Mouse (Mus musculus): Measurements from ENCODE around the gene Cops4. TPM values are rescaled to one million over a fixed set of nuclear protein-coding genes. Genes with fewer than 3 reads are reported as not detected.

Gene Cops4
- polyA plus RNA-seq (2015; fragmentation: Nextera tagmentation; extraction: Ambion mirVana): 163 and 168 TPM in 2 replicates

- peak within 1 kb of the TSS; percentile 72 for H3K27ac ChIP-seq (ENCODE audit: low read length)
Measured at GRCm38 (mm10) chr5:100518049-100519026, at the start of gene Cops4. Cops4 (plus strand) TSS chr5:100518309.

GRCm38 (mm10) chr5:100476328-100476727 lies 41.8 kb upstream of the Cops4 start:
- WGBS: 74% methylated on average over 3 of the region's 3 CpGs
- H3K36me3 ChIP-seq (ENCODE audit: control insufficient read depth, insufficient read depth, low read length): 0 out of 2 replicates have a peak, but pooled peaks cover 5% of the 10 kb centered on the region
- no peaks in the 10 kb centered on the region for H3K27me3 ChIP-seq (ENCODE audit: control insufficient read depth, insufficient read depth, low read length)
- no peak overlapping the region for H3K9ac ChIP-seq (ENCODE audit: low read length)
- no peaks in the 10 kb centered on the region for H3K4me1 ChIP-seq (ENCODE audit: control insufficient read depth, insufficient read depth, low read length)
- H3K4me2 ChIP-seq (ENCODE audit: low read depth, low read length): no peak overlapping the region
- no peaks in the 10 kb centered on the region for H3K9me3 ChIP-seq (replicated peaks; ENCODE audit: control insufficient read depth, low read length)
- no peak overlapping the region for H3K4me3 ChIP-seq (replicated peaks; ENCODE audit: low read length)
- no peak overlapping the region for H3K27ac ChIP-seq (ENCODE audit: low read length)
- ATAC-seq (ENCODE audit: insufficient read depth, low FRiP score): no peak

More at GRCm38 (mm10) chr5:100518049-100519026, at the start of gene Cops4:
- under 1% methylated on average over 64 of the region's 64 CpGs for WGBS
- Histone ChIP-seq H3K36me3 (ENCODE audit: control insufficient read depth, insufficient read depth, low read length) (no peaks in the 10 kb centered on the region), H3K4me1 (ENCODE audit: control insufficient read depth, insufficient read depth, low read length) (peaks cover 12% of the 10 kb centered on the region), H3K4me2 (ENCODE audit: low read depth, low read length) (peak within 1 kb of the TSS; percentile 69), H3K4me3 (replicated peaks; ENCODE audit: low read length) (peak within 1 kb of the TSS; percentile 70), H3K27me3 (ENCODE audit: control insufficient read depth, insufficient read depth, low read length) (no peaks in the 10 kb centered on the region), H3K9me3 (replicated peaks; ENCODE audit: control insufficient read depth, low read length) (no peaks in the 10 kb centered on the region), H3K9ac (ENCODE audit: low read length) (peak within 1 kb of the TSS; percentile 88)
- peak; percentile 100 for ATAC-seq (ENCODE audit: insufficient read depth, low FRiP score)

DNA sequence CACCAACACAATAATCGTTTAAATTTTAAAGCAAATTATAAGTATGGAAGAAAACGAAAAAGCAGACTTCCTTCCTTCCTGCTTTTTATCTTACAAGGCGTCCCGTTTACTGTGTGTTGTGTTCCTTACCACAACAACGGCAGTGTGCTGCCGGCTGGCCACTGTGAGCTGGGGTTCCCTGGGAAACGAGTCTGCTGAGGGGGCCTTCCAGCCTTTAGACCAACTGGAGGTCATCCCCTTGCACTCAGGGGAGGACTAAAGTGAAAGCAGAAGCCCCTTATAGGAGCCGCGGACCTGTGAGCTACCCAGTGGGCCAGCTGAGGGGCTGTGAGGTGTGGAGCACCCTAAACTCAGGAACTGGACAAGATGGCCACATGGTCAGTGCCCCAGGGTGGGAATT lies 40.5 kb upstream of the Cops4 start:
- no peaks in the 10 kb centered on the region for H3K4me1 ChIP-seq (ENCODE audit: control insufficient read depth, insufficient read depth, low read length)
- ATAC-seq (ENCODE audit: insufficient read depth, low FRiP score): no peak
- no peak overlapping the region for H3K4me2 ChIP-seq (ENCODE audit: low read depth, low read length)
- H3K36me3 ChIP-seq (ENCODE audit: control insufficient read depth, insufficient read depth, low read length): 0 out of 2 replicates have a peak, but pooled peaks cover 5% of the 10 kb centered on the region
- no peak overlapping the region for H3K27ac ChIP-seq (ENCODE audit: low read length)
- WGBS: 79% methylated on average over 9 of the region's 9 CpGs
- H3K9me3 ChIP-seq (replicated peaks; ENCODE audit: control insufficient read depth, low read length): no peaks in the 10 kb centered on the region
- H3K9ac ChIP-seq (ENCODE audit: low read length): no peak overlapping the region
- H3K4me3 ChIP-seq (replicated peaks; ENCODE audit: low read length): no peak overlapping the region
- no peaks in the 10 kb centered on the region for H3K27me3 ChIP-seq (ENCODE audit: control insufficient read depth, insufficient read depth, low read length)

- H3K36me3 ChIP-seq (ENCODE audit: control insufficient read depth, insufficient read depth, low read length): no peaks in the 10 kb centered on the region
- H3K9ac ChIP-seq (ENCODE audit: low read length): no peak overlapping the region
- no peaks in the 10 kb centered on the region for H3K27me3 ChIP-seq (ENCODE audit: control insufficient read depth, insufficient read depth, low read length)
- no peaks in the 10 kb centered on the region for H3K9me3 ChIP-seq (replicated peaks; ENCODE audit: control insufficient read depth, low read length)
- no peak overlapping the region for H3K4me2 ChIP-seq (ENCODE audit: low read depth, low read length)
- H3K27ac ChIP-seq (ENCODE audit: low read length): no peak overlapping the region
- no peak overlapping the region for H3K4me3 ChIP-seq (replicated peaks; ENCODE audit: low read length)
- ATAC-seq (ENCODE audit: insufficient read depth, low FRiP score): no peak
- no peaks in the 10 kb centered on the region for H3K4me1 ChIP-seq (ENCODE audit: control insufficient read depth, insufficient read depth, low read length)
Measured at GRCm38 (mm10) chr5:100483569-100483968, 34.5 kb upstream of the Cops4 start.

- WGBS: 72% methylated on average over 2 of the region's 2 CpGs
- no peak for ATAC-seq (ENCODE audit: insufficient read depth, low FRiP score)
- Histone ChIP-seq H3K27me3 (ENCODE audit: control insufficient read depth, insufficient read depth, low read length) (no peaks in the 10 kb centered on the region), H3K4me2 (ENCODE audit: low read depth, low read length) (no peak overlapping the region), H3K36me3 (ENCODE audit: control insufficient read depth, insufficient read depth, low read length) (no peaks in the 10 kb centered on the region), H3K9me3 (replicated peaks; ENCODE audit: control insufficient read depth, low read length) (no peaks in the 10 kb centered on the region), H3K4me3 (replicated peaks; ENCODE audit: low read length) (no peak overlapping the region), H3K27ac (ENCODE audit: low read length) (no peak overlapping the region), H3K9ac (ENCODE audit: low read length) (no peak overlapping the region), H3K4me1 (ENCODE audit: control insufficient read depth, insufficient read depth, low read length) (peaks cover 12% of the 10 kb centered on the region)
Measured at GRCm38 (mm10) chr5:100487120-100487519, 31.0 kb upstream of the Cops4 start.

- peaks cover 12% of the 10 kb centered on the region for H3K4me1 ChIP-seq (ENCODE audit: control insufficient read depth, insufficient read depth, low read length)
- WGBS: 92% methylated on average over 3 of the region's 3 CpGs
- no peak overlapping the region for H3K4me3 ChIP-seq (replicated peaks; ENCODE audit: low read length)
Measured at GRCm38 (mm10) chr5:100488231-100488630, 29.9 kb upstream of the Cops4 start.

GRCm38 (mm10) chr5:100489340-100489739 lies 28.8 kb upstream of the Cops4 start:
- H3K4me3 ChIP-seq (replicated peaks; ENCODE audit: low read length): no peak overlapping the region
- ATAC-seq (ENCODE audit: insufficient read depth, low FRiP score): no peak
- peaks cover 12% of the 10 kb centered on the region for H3K4me1 ChIP-seq (ENCODE audit: control insufficient read depth, insufficient read depth, low read length)
- H3K36me3 ChIP-seq (ENCODE audit: control insufficient read depth, insufficient read depth, low read length): no peaks in the 10 kb centered on the region
- H3K27me3 ChIP-seq (ENCODE audit: control insufficient read depth, insufficient read depth, low read length): no peaks in the 10 kb centered on the region
- WGBS: 70% methylated on average over 2 of the region's 2 CpGs
- no peak overlapping the region for H3K4me2 ChIP-seq (ENCODE audit: low read depth, low read length)
- no peak overlapping the region for H3K27ac ChIP-seq (ENCODE audit: low read length)
- no peaks in the 10 kb centered on the region for H3K9me3 ChIP-seq (replicated peaks; ENCODE audit: control insufficient read depth, low read length)
- H3K9ac ChIP-seq (ENCODE audit: low read length): no peak overlapping the region

More at GRCm38 (mm10) chr5:100488231-100488630, 29.9 kb upstream of the Cops4 start:
- no peaks in the 10 kb centered on the region for H3K9me3 ChIP-seq (replicated peaks; ENCODE audit: control insufficient read depth, low read length)
- H3K9ac ChIP-seq (ENCODE audit: low read length): no peak overlapping the region
- no peak overlapping the region for H3K4me2 ChIP-seq (ENCODE audit: low read depth, low read length)
- no peak overlapping the region for H3K27ac ChIP-seq (ENCODE audit: low read length)
- no peak for ATAC-seq (ENCODE audit: insufficient read depth, low FRiP score)
- H3K27me3 ChIP-seq (ENCODE audit: control insufficient read depth, insufficient read depth, low read length): no peaks in the 10 kb centered on the region
- no peaks in the 10 kb centered on the region for H3K36me3 ChIP-seq (ENCODE audit: control insufficient read depth, insufficient read depth, low read length)

DNA sequence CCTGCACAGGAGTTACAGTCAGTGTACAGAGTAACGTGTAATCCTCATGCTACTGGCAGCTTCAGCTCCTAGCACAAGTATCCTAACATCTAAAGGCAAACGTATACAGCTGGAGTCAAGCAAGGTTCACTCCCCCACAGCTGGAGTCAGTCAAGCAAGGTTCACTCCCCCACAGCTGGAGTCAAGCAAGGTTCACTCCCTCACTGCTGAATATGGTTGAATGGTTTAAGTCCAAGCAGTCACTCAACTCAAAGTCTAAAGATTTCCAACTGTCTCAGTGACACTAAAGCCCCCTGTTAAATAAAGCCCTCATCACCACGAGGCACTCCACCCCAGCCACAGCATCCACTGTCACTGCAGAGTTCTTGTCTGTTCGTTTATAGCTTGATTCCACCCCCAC lies 26.4 kb upstream of the Cops4 start:
- H3K4me3 ChIP-seq (replicated peaks; ENCODE audit: low read length): no peak overlapping the region
- no peaks in the 10 kb centered on the region for H3K36me3 ChIP-seq (ENCODE audit: control insufficient read depth, insufficient read depth, low read length)
- H3K4me1 ChIP-seq (ENCODE audit: control insufficient read depth, insufficient read depth, low read length): peaks cover 15% of the 10 kb centered on the region
- no peak overlapping the region for H3K4me2 ChIP-seq (ENCODE audit: low read depth, low read length)
- H3K27me3 ChIP-seq (ENCODE audit: control insufficient read depth, insufficient read depth, low read length): no peaks in the 10 kb centered on the region
- 32% methylated on average over 4 of the region's 4 CpGs for WGBS
- ATAC-seq (ENCODE audit: insufficient read depth, low FRiP score): no peak
- no peak overlapping the region for H3K27ac ChIP-seq (ENCODE audit: low read length)
- H3K9me3 ChIP-seq (replicated peaks; ENCODE audit: control insufficient read depth, low read length): no peaks in the 10 kb centered on the region
- no peak overlapping the region for H3K9ac ChIP-seq (ENCODE audit: low read length)

DNA sequence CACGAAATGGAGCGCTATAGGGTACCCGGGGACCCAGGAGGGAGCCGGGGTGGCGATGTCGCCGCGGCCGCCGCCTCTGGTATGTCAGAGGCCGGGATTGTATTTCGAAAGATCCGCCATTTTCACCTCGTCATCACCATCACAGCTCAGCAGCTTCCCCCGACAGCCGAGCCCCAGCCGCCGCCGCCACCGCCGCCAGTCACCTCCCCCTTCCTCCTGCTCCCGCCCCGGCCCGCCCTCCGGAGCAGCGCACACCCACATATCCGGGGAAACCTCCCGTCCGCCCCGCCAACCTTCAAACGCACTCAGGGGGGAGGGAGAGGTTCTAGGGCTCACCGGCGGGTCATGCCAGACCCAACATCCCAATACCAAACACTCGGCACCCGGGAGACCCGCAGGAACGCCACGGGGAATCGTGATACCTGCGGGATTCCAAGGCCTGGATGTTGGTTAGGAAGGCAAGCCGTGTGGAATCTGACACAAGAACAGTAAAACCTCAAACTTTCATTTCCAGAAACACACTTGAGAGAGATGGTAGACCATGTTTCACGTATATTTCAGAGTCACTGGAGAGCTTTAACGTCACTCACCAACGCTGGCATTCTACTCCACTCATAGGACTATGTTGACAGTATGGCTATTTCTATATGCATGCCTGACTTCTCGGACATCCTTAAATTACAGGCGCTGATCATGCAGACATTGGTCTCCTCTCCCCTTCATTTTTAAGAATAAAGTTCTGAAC lies 19.5 kb upstream of the Cops4 start:
- ATAC-seq (ENCODE audit: insufficient read depth, low FRiP score): peak; percentile 86
- Histone ChIP-seq H3K27ac (ENCODE audit: low read length) (peak overlapping the region; percentile 83), H3K27me3 (ENCODE audit: control insufficient read depth, insufficient read depth, low read length) (no peaks in the 10 kb centered on the region), H3K9me3 (replicated peaks; ENCODE audit: control insufficient read depth, low read length) (no peaks in the 10 kb centered on the region), H3K4me1 (ENCODE audit: control insufficient read depth, insufficient read depth, low read length) (peaks cover 17% of the 10 kb centered on the region), H3K36me3 (ENCODE audit: control insufficient read depth, insufficient read depth, low read length) (no peaks in the 10 kb centered on the region), H3K4me3 (replicated peaks; ENCODE audit: low read length) (peak overlapping the region; percentile 88), H3K4me2 (ENCODE audit: low read depth, low read length) (peak overlapping the region; percentile 94), H3K9ac (ENCODE audit: low read length) (peak overlapping the region; percentile 87)
- under 1% methylated on average over 46 of the region's 46 CpGs for WGBS

Data from stomach, embryonic 16.5 days (tissue).